Mouse (Mus musculus): Measurements from ENCODE around the gene Vwa7.
"Not testable (repeated sequence)": the region's sequence is repeated elsewhere in the genome, so short reads cannot be mapped to it uniquely, and the experiment has no call there.

Gene Vwa7

GRCm38 (mm10) chr17:35000717-35001451 lies 15.5 kb upstream of the Vwa7 start, which contains the start of gene Vars:
Gene Vars (plus strand): TSS chr17:35000987.
- DNase-seq (ENCODE audit: low spot score): peak; percentile 77

- DNase-seq (ENCODE audit: low spot score): no peak
Observed at GRCm38 (mm10) chr17:35001452-35002152, 14.8 kb upstream of the Vwa7 start.

GRCm38 (mm10) chr17:35002153-35002865 lies 14.1 kb upstream of the Vwa7 start:
- DNase-seq (ENCODE audit: low spot score): peak; percentile 55

- no peak for DNase-seq (ENCODE audit: low spot score)
Observed at GRCm38 (mm10) chr17:35003022-35003838, 13.1 kb upstream of the Vwa7 start.

GRCm38 (mm10) chr17:35004075-35004717 lies 12.2 kb upstream of the Vwa7 start:
- DNase-seq (ENCODE audit: low spot score): no peak

- DNase-seq (ENCODE audit: low spot score): no peak
Observed at GRCm38 (mm10) chr17:35005158-35005557, 11.2 kb upstream of the Vwa7 start.

GRCm38 (mm10) chr17:35005902-35006301 lies 10.5 kb upstream of the Vwa7 start:
- DNase-seq (ENCODE audit: low spot score): not testable (repeated sequence)

GRCm38 (mm10) chr17:35007387-35007991 lies 8.9 kb upstream of the Vwa7 start:
- no peak for DNase-seq (ENCODE audit: low spot score)

- no peak for DNase-seq (ENCODE audit: low spot score)
Observed at GRCm38 (mm10) chr17:35009586-35009985, 6.8 kb upstream of the Vwa7 start.

GRCm38 (mm10) chr17:35011440-35011839 lies 4.9 kb upstream of the Vwa7 start:
- no peak for DNase-seq (ENCODE audit: low spot score)

GRCm38 (mm10) chr17:35012430-35012829 lies 3.9 kb upstream of the Vwa7 start:
- no peak for DNase-seq (ENCODE audit: low spot score)

- DNase-seq (ENCODE audit: low spot score): no peak
Observed at GRCm38 (mm10) chr17:35013221-35013620, 3.2 kb upstream of the Vwa7 start.

- DNase-seq (ENCODE audit: low spot score): no peak
Observed at GRCm38 (mm10) chr17:35015296-35015695, 1.1 kb upstream of the Vwa7 start.

GRCm38 (mm10) chr17:35016791-35017705 lies 669 bp downstream of the Vwa7 start:
- no peak for DNase-seq (ENCODE audit: low spot score)

GRCm38 (mm10) chr17:35017706-35018030 lies 1.3 kb downstream of the Vwa7 start:
- no peak for DNase-seq (ENCODE audit: low spot score)

- no peak for DNase-seq (ENCODE audit: low spot score)
Observed at GRCm38 (mm10) chr17:35018171-35018570, 1.8 kb downstream of the Vwa7 start.

GRCm38 (mm10) chr17:35019894-35020293 lies 3.5 kb downstream of the Vwa7 start:
- no peak for DNase-seq (ENCODE audit: low spot score)

GRCm38 (mm10) chr17:35020551-35020950 lies 4.2 kb downstream of the Vwa7 start:
- no peak for DNase-seq (ENCODE audit: low spot score)

GRCm38 (mm10) chr17:35021163-35021808 lies 4.9 kb downstream of the Vwa7 start:
- peak; percentile 85 for DNase-seq (ENCODE audit: low spot score)
